ENCODE assay signal across 39 mouse cellular contexts in the genomic region with DNA sequence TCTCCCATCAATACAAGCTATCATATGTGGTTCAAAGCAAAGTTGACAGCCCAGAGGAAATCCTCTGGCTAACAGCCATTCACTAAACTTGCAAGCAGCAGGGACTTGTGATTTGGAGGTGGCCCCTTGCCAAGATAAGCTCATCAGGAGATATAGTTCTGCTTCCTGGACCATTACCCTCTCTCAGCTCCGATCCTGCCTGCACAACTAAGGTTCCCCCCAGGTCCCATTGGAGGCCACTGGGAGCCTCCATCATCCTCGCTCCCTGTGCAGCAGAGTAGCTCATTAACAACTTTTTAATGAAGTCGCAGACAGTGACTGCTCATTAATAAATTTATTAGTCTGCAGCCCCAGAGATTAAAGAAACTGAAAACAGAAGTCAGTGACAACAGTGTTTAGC. TPM values are rescaled to one million over a fixed set of nuclear protein-coding genes. Genes with fewer than 3 reads are reported as not detected.
DNase-seq lines count a peak whose midpoint lies in the region; ATAC-seq and TF ChIP-seq lines count a peak whose summit lies in the region.
"Had no signal": no experiment of that assay in that cellular context is flagged by ENCODE, and none has a peak within 500 bp of the region (broad histone marks: within the 10 kb centered on the region; RNA-seq: fewer than 3 reads in every experiment).

No protein-coding gene starts in this region.

- no peak for ATAC-seq in lung, embryonic 14.5 days (ENCODE audit: insufficient read depth)
- ATAC-seq in granulocyte monocyte progenitor cell, adult 5-6 weeks (replicated peaks; ENCODE audit: poor library complexity, severe bottlenecking), result 0 out of 2 replicates have a peak, but pooled peaks have one; percentile 20
- no peak for ATAC-seq in kidney, embryonic 14.5 days (ENCODE audit: low FRiP score, low TSS enrichment)
- ATAC-seq: forebrain, embryonic 13.5 days; hindbrain, embryonic 16.5 days; intestine, embryonic 15.5 days; lung, postnatal 0 days; midbrain, embryonic 13.5 days had no signal

- no peak for TF ChIP-seq CTCF in lung, embryonic 14.5 days (IDR thresholded peaks at IDR 0.05; ENCODE audit: low read depth)
- TF ChIP-seq CTCF in MEL (IDR thresholded peaks at IDR 0.05 in 2 of 3, conservative IDR thresholded peaks at IDR 0.05 in 1 of 3; ENCODE audit: control insufficient read depth in 1 of 3, insufficient read depth in 1 of 3, low read depth in 2 of 3, low read length in 3 of 3, poor library complexity in 1 of 3, severe bottlenecking in 1 of 3), result no peak

- no peaks in the 10 kb centered on the region for H3K9me3 ChIP-seq in lung, embryonic 14.5 days (ENCODE audit: low read depth, low read length)
- H3K9me3 ChIP-seq in MEL (replicated peaks; ENCODE audit: insufficient read depth, low read length), result no peaks in the 10 kb centered on the region
- no peaks in the 10 kb centered on the region for H3K9me3 ChIP-seq in limb, embryonic 10.5 days (replicated peaks)
- H3K9me3 ChIP-seq in kidney, embryonic 14.5 days (ENCODE audit: control insufficient read depth, low read length), result no peaks in the 10 kb centered on the region
- H3K9me3 ChIP-seq: forebrain, embryonic 13.5 days; intestine, embryonic 15.5 days; limb, embryonic 12.5 days; megakaryocyte, embryonic 14.5 days; midbrain, embryonic 13.5 days; neural tube, embryonic 12.5 days had no signal

- no peaks in the 10 kb centered on the region for H3K27me3 ChIP-seq in lung, embryonic 14.5 days (ENCODE audit: insufficient read depth, low read length)
- no peaks in the 10 kb centered on the region for H3K27me3 ChIP-seq in MEL (ENCODE audit: control insufficient read depth in 1 of 2, insufficient read depth in 2 of 2, low read length in 2 of 2)
- H3K27me3 ChIP-seq in limb, embryonic 10.5 days (ENCODE audit: low read depth, poor library complexity, severe bottlenecking), result no peaks in the 10 kb centered on the region
- H3K27me3 ChIP-seq in kidney, embryonic 14.5 days (ENCODE audit: control insufficient read depth, insufficient read depth, low read length), result no peaks in the 10 kb centered on the region
- H3K27me3 ChIP-seq: CH12.LX; forebrain, embryonic 13.5 days; intestine, embryonic 15.5 days; limb, embryonic 12.5 days; megakaryocyte, embryonic 14.5 days; midbrain, embryonic 13.5 days; neural tube, embryonic 12.5 days had no signal

- no peak for TF ChIP-seq POLR2A in MEL (IDR thresholded peaks at IDR 0.05; ENCODE audit: control insufficient read depth in 1 of 2, insufficient read depth in 1 of 2, low read depth in 1 of 2, low read length in 2 of 2, poor library complexity in 1 of 2)

- no peak overlapping the region for H3K27ac ChIP-seq in lung, embryonic 14.5 days (ENCODE audit: low read depth)
- no peak overlapping the region for H3K27ac ChIP-seq in MEL (ENCODE audit: control insufficient read depth, low read depth, low read length)
- H3K27ac ChIP-seq in limb, embryonic 10.5 days, result no peak overlapping the region
- H3K27ac ChIP-seq in kidney, embryonic 14.5 days (ENCODE audit: low read depth, low read length), result no peak overlapping the region
- H3K27ac ChIP-seq: forebrain, embryonic 13.5 days; intestine, embryonic 15.5 days; limb, embryonic 12.5 days; midbrain, embryonic 13.5 days; neural tube, embryonic 12.5 days; stomach, postnatal 0 days had no signal

- H3K36me3 ChIP-seq in lung, embryonic 14.5 days (ENCODE audit: insufficient read depth), result no peaks in the 10 kb centered on the region
- no peaks in the 10 kb centered on the region for H3K36me3 ChIP-seq in MEL (ENCODE audit: control insufficient read depth in 1 of 2, insufficient read depth in 2 of 2, low read length in 2 of 2)
- H3K36me3 ChIP-seq in limb, embryonic 10.5 days, result no peaks in the 10 kb centered on the region
- H3K36me3 ChIP-seq in kidney, embryonic 14.5 days (ENCODE audit: control insufficient read depth, insufficient read depth, low read length), result no peaks in the 10 kb centered on the region
- H3K36me3 ChIP-seq: intestine, embryonic 15.5 days; limb, embryonic 12.5 days; midbrain, embryonic 13.5 days; neural tube, embryonic 12.5 days had no signal

- peak; percentile 3 for DNase-seq in lung, embryonic 14.5 days
- DNase-seq in lung, postnatal 14 days, result no peak
- DNase-seq in 416B (ENCODE audit: low read depth), result peak; percentile 6
- DNase-seq in MEL (ENCODE audit: low read depth, low spot score), result peak; percentile 3
- no peak for DNase-seq in limb, embryonic 10.5 days (ENCODE audit: low spot score)
- DNase-seq: adrenal gland, postnatal 10 days; cerebellum, adult 18-20 months; gastrocnemius, postnatal 25 days; heart, postnatal 4 days; kidney, adult 8-10 months; kidney, postnatal 10 days; right cerebral cortex, postnatal 4 days; thymus, adult 18-20 months; thymus, postnatal 25 days had no signal

- H3K4me1 ChIP-seq in lung, embryonic 14.5 days (ENCODE audit: insufficient read depth), result no peaks in the 10 kb centered on the region
- no peaks in the 10 kb centered on the region for H3K4me1 ChIP-seq in MEL (ENCODE audit: control insufficient read depth in 1 of 2, insufficient read depth in 2 of 2, low read length in 2 of 2)
- no peaks in the 10 kb centered on the region for H3K4me1 ChIP-seq in limb, embryonic 10.5 days
- H3K4me1 ChIP-seq in kidney, embryonic 14.5 days (ENCODE audit: control insufficient read depth, insufficient read depth, low read length), result no peaks in the 10 kb centered on the region
- H3K4me1 ChIP-seq: forebrain, embryonic 13.5 days; intestine, embryonic 15.5 days; limb, embryonic 12.5 days; megakaryocyte, embryonic 14.5 days; midbrain, embryonic 13.5 days; neural tube, embryonic 12.5 days had no signal

- 26% methylated on average over 3 of the region's 3 CpGs for WGBS in lung, embryonic 14.5 days
- 47% methylated on average over 3 of the region's 3 CpGs for WGBS in limb, embryonic 10.5 days
- WGBS in kidney, embryonic 14.5 days, result 23% methylated on average over 3 of the region's 3 CpGs

- H3K4me2 ChIP-seq in lung, embryonic 14.5 days, result no peak overlapping the region
- H3K4me2 ChIP-seq in kidney, embryonic 14.5 days (replicated peaks; ENCODE audit: low read depth, low read length), result no peak overlapping the region
- H3K4me2 ChIP-seq: forebrain, embryonic 13.5 days; heart, embryonic 11.5 days; intestine, embryonic 15.5 days; limb, embryonic 12.5 days; liver, embryonic 11.5 days; midbrain, embryonic 13.5 days; neural tube, embryonic 12.5 days had no signal

- TF ChIP-seq EP300 in MEL (IDR thresholded peaks at IDR 0.05; ENCODE audit: low read depth in 1 of 2, low read length in 2 of 2), result no peak

- no peak overlapping the region for H3K9ac ChIP-seq in lung, embryonic 14.5 days
- H3K9ac ChIP-seq in MEL (ENCODE audit: control insufficient read depth, low read depth, low read length, poor library complexity, severe bottlenecking), result no peak overlapping the region
- H3K9ac ChIP-seq in kidney, embryonic 14.5 days (ENCODE audit: low read depth, low read length), result no peak overlapping the region
- H3K9ac ChIP-seq: forebrain, embryonic 13.5 days; intestine, embryonic 15.5 days; limb, embryonic 12.5 days; midbrain, embryonic 13.5 days; neural tube, embryonic 12.5 days had no signal

- H3K79me2 ChIP-seq in MEL (ENCODE audit: control insufficient read depth, insufficient read depth, low read length, poor library complexity), result no peaks in the 10 kb centered on the region

- no peak overlapping the region for H3K4me3 ChIP-seq in lung, embryonic 14.5 days (ENCODE audit: low read depth, low read length)
- no peak overlapping the region for H3K4me3 ChIP-seq in MEL (ENCODE audit: control insufficient read depth in 1 of 2, insufficient read depth in 1 of 2, low read depth in 2 of 2, low read length in 2 of 2)
- H3K4me3 ChIP-seq in limb, embryonic 10.5 days, result no peak overlapping the region
- no peak overlapping the region for H3K4me3 ChIP-seq in kidney, embryonic 14.5 days (ENCODE audit: low read length)
- H3K4me3 ChIP-seq: forebrain, embryonic 13.5 days; intestine, embryonic 15.5 days; limb, embryonic 12.5 days; megakaryocyte, embryonic 14.5 days; midbrain, embryonic 13.5 days; neural tube, embryonic 12.5 days had no signal

- no peak for TF ChIP-seq RAD21 in MEL (IDR thresholded peaks at IDR 0.05; ENCODE audit: low read depth, low read length)

RNA-seq across cellular contexts. Expression of gene Olfr713, which starts 16.6 kb away (rescaled TPM):
- not detected in 2 replicates for polyA plus RNA-seq in lung, embryonic 14.5 days (2014; fragmentation: Nextera tagmentation; extraction: Ambion mirVana)
- not detected in 2 replicates for total RNA-seq in MEL (2012; rRNA removed)
- polyA plus RNA-seq in MEL (2012; ENCODE audit: insufficient read depth in 1 of 2, insufficient read length in 2 of 2, low read depth in 1 of 2, low replicate concordance in 2 of 2, missing spikeins in 1 of 2), result not detected
- not detected in 2 replicates for total RNA-seq in granulocyte monocyte progenitor cell, adult 5-6 weeks (2014; fragmentation: Nextera tagmentation)
- total RNA-seq in granulocyte monocyte progenitor cell, adult 5-6 weeks (2017), result not detected in 2 replicates
- not detected in 2 replicates for polyA plus RNA-seq in limb, embryonic 10.5 days (2016; fragmentation: Nextera tagmentation; extraction: Ambion mirVana)
- polyA plus RNA-seq in kidney, embryonic 14.5 days (2014; fragmentation: Nextera tagmentation; extraction: Ambion mirVana), result not detected in 2 replicates
- total RNA-seq: adrenal gland, postnatal 10 days; CH12.LX; ES-E14; gastrocnemius, postnatal 25 days; heart, adult 18-20 months; heart, postnatal 4 days; layer of hippocampus, adult 18-20 months; layer of hippocampus, postnatal 10 days; left cerebral cortex, adult 18-20 months; left cerebral cortex, postnatal 14 days had no signal
- polyA plus RNA-seq: C2C12; cortical plate, adult 2 months; forebrain, embryonic 13.5 days; heart, embryonic 11.5 days; heart, embryonic 16.5 days; hindbrain, embryonic 16.5 days; intestine, embryonic 15.5 days; limb, embryonic 12.5 days; liver, embryonic 11.5 days; liver, embryonic 16.5 days; lung, postnatal 0 days; midbrain, embryonic 13.5 days; neural tube, embryonic 12.5 days; spleen, adult 2 months; stomach, postnatal 0 days had no signal

RNA-seq across cellular contexts. Expression of gene Olfr714, which starts 23.2 kb away (rescaled TPM):
- not detected in 2 replicates for polyA plus RNA-seq in lung, embryonic 14.5 days (2014; fragmentation: Nextera tagmentation; extraction: Ambion mirVana)
- total RNA-seq in MEL (2012; rRNA removed), result not detected in 2 replicates
- polyA plus RNA-seq in MEL (2012; ENCODE audit: insufficient read depth in 1 of 2, insufficient read length in 2 of 2, low read depth in 1 of 2, low replicate concordance in 2 of 2, missing spikeins in 1 of 2), result not detected
- total RNA-seq in granulocyte monocyte progenitor cell, adult 5-6 weeks (2014; fragmentation: Nextera tagmentation), result not detected in 2 replicates
- not detected in 2 replicates for total RNA-seq in granulocyte monocyte progenitor cell, adult 5-6 weeks (2017)
- polyA plus RNA-seq in limb, embryonic 10.5 days (2016; fragmentation: Nextera tagmentation; extraction: Ambion mirVana), result not detected in 2 replicates
- not detected in 2 replicates for polyA plus RNA-seq in kidney, embryonic 14.5 days (2014; fragmentation: Nextera tagmentation; extraction: Ambion mirVana)
- total RNA-seq: adrenal gland, postnatal 10 days; CH12.LX; ES-E14; gastrocnemius, postnatal 25 days; heart, adult 18-20 months; heart, postnatal 4 days; layer of hippocampus, adult 18-20 months; layer of hippocampus, postnatal 10 days; left cerebral cortex, adult 18-20 months; left cerebral cortex, postnatal 14 days had no signal
- polyA plus RNA-seq: C2C12; cortical plate, adult 2 months; forebrain, embryonic 13.5 days; heart, embryonic 11.5 days; heart, embryonic 16.5 days; hindbrain, embryonic 16.5 days; intestine, embryonic 15.5 days; limb, embryonic 12.5 days; liver, embryonic 11.5 days; liver, embryonic 16.5 days; lung, postnatal 0 days; midbrain, embryonic 13.5 days; neural tube, embryonic 12.5 days; spleen, adult 2 months; stomach, postnatal 0 days had no signal

RNA-seq across cellular contexts. Expression of gene Olfr2, which starts 41.7 kb away (rescaled TPM):
- polyA plus RNA-seq in lung, embryonic 14.5 days (2014; fragmentation: Nextera tagmentation; extraction: Ambion mirVana), result not detected in 2 replicates
- total RNA-seq in MEL (2012; rRNA removed), result not detected in 2 replicates
- not detected for polyA plus RNA-seq in MEL (2012; ENCODE audit: insufficient read depth in 1 of 2, insufficient read length in 2 of 2, low read depth in 1 of 2, low replicate concordance in 2 of 2, missing spikeins in 1 of 2)
- total RNA-seq in granulocyte monocyte progenitor cell, adult 5-6 weeks (2014; fragmentation: Nextera tagmentation), result not detected in 2 replicates
- total RNA-seq in granulocyte monocyte progenitor cell, adult 5-6 weeks (2017), result not detected in 2 replicates
- polyA plus RNA-seq in limb, embryonic 10.5 days (2016; fragmentation: Nextera tagmentation; extraction: Ambion mirVana), result not detected in 2 replicates
- not detected in 2 replicates for polyA plus RNA-seq in kidney, embryonic 14.5 days (2014; fragmentation: Nextera tagmentation; extraction: Ambion mirVana)
- total RNA-seq: adrenal gland, postnatal 10 days; CH12.LX; ES-E14; gastrocnemius, postnatal 25 days; heart, adult 18-20 months; heart, postnatal 4 days; layer of hippocampus, adult 18-20 months; layer of hippocampus, postnatal 10 days; left cerebral cortex, adult 18-20 months; left cerebral cortex, postnatal 14 days had no signal
- polyA plus RNA-seq: C2C12; cortical plate, adult 2 months; forebrain, embryonic 13.5 days; heart, embryonic 11.5 days; heart, embryonic 16.5 days; hindbrain, embryonic 16.5 days; intestine, embryonic 15.5 days; limb, embryonic 12.5 days; liver, embryonic 11.5 days; liver, embryonic 16.5 days; lung, postnatal 0 days; midbrain, embryonic 13.5 days; neural tube, embryonic 12.5 days; spleen, adult 2 months; stomach, postnatal 0 days had no signal

RNA-seq across cellular contexts. Expression of gene Olfr17, which starts 45.4 kb away (rescaled TPM):
- polyA plus RNA-seq in lung, embryonic 14.5 days (2014; fragmentation: Nextera tagmentation; extraction: Ambion mirVana), result not detected in 2 replicates
- total RNA-seq in MEL (2012; rRNA removed), result not detected in 2 replicates
- not detected for polyA plus RNA-seq in MEL (2012; ENCODE audit: insufficient read depth in 1 of 2, insufficient read length in 2 of 2, low read depth in 1 of 2, low replicate concordance in 2 of 2, missing spikeins in 1 of 2)
- total RNA-seq in granulocyte monocyte progenitor cell, adult 5-6 weeks (2014; fragmentation: Nextera tagmentation), result not detected in 2 replicates
- not detected in 2 replicates for total RNA-seq in granulocyte monocyte progenitor cell, adult 5-6 weeks (2017)
- polyA plus RNA-seq in limb, embryonic 10.5 days (2016; fragmentation: Nextera tagmentation; extraction: Ambion mirVana), result not detected in 2 replicates
- not detected in 2 replicates for polyA plus RNA-seq in kidney, embryonic 14.5 days (2014; fragmentation: Nextera tagmentation; extraction: Ambion mirVana)
- total RNA-seq: adrenal gland, postnatal 10 days; CH12.LX; ES-E14; gastrocnemius, postnatal 25 days; heart, adult 18-20 months; heart, postnatal 4 days; layer of hippocampus, adult 18-20 months; layer of hippocampus, postnatal 10 days; left cerebral cortex, adult 18-20 months; left cerebral cortex, postnatal 14 days had no signal
- polyA plus RNA-seq: C2C12; cortical plate, adult 2 months; forebrain, embryonic 13.5 days; heart, embryonic 11.5 days; heart, embryonic 16.5 days; hindbrain, embryonic 16.5 days; intestine, embryonic 15.5 days; limb, embryonic 12.5 days; liver, embryonic 11.5 days; liver, embryonic 16.5 days; lung, postnatal 0 days; midbrain, embryonic 13.5 days; neural tube, embryonic 12.5 days; spleen, adult 2 months; stomach, postnatal 0 days had no signal

Comparison
In these comparisons a context has a peak if more than half of its experiments do, and no peak if none do; other contexts are left out.
1. DNase-seq: peak in lung, embryonic 14.5 days (single experiment), 416B (single experiment) and MEL (single experiment); none in lung, postnatal 14 days (single experiment) and limb, embryonic 10.5 days (single experiment).